ENCODE assay signal across 35 mouse cellular contexts in the genomic region with DNA sequence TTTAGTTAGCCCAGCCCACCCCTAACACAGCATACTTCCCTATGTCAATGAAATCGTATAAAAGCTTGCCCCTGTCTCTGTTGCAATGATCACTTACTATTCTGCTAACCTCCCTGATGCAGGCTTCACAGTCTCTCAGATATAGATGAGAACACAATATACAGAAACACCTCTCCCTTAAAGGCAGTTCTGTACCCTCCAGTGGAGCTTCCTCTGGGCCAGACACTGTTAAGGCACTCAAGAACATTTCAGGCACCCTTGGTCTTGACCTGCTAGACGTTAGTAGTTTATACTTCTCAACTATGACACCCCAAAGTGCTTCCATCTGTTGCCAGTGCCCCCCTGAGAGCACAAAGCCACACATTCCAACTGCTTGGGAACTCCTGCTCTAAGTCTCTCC.
"Had no signal": no experiment of that assay in that cellular context is flagged by ENCODE, and none has a peak within 500 bp of the region (broad histone marks: within the 10 kb centered on the region; RNA-seq: fewer than 3 reads in every experiment).

No protein-coding gene starts in this region.

- H3K4me1 ChIP-seq: heart, embryonic 10.5 days; heart, embryonic 12.5 days; heart, embryonic 13.5 days; heart, embryonic 15.5 days; hindbrain, embryonic 10.5 days; hindbrain, embryonic 12.5 days; hindbrain, embryonic 13.5 days; hindbrain, embryonic 15.5 days; intestine, embryonic 15.5 days; kidney, embryonic 15.5 days had no signal

- H3K4me3 ChIP-seq: heart, embryonic 10.5 days; heart, embryonic 12.5 days; heart, embryonic 13.5 days; heart, embryonic 15.5 days; hindbrain, embryonic 10.5 days; hindbrain, embryonic 12.5 days; hindbrain, embryonic 13.5 days; hindbrain, embryonic 15.5 days; intestine, embryonic 15.5 days; kidney, embryonic 15.5 days; layer of hippocampus, adult 2 months had no signal

- H3K9ac ChIP-seq: heart, embryonic 12.5 days; heart, embryonic 13.5 days; heart, embryonic 15.5 days; hindbrain, embryonic 12.5 days; hindbrain, embryonic 13.5 days; hindbrain, embryonic 14.5 days; hindbrain, embryonic 15.5 days; intestine, embryonic 15.5 days; kidney, embryonic 15.5 days had no signal

- H3K27me3 ChIP-seq: hindbrain, embryonic 15.5 days; intestine, embryonic 15.5 days had no signal

- H3K4me2 ChIP-seq: heart, embryonic 11.5 days; heart, embryonic 12.5 days; heart, embryonic 13.5 days; heart, embryonic 15.5 days; hindbrain, embryonic 12.5 days; hindbrain, embryonic 13.5 days; hindbrain, embryonic 14.5 days; hindbrain, embryonic 15.5 days; intestine, embryonic 15.5 days; kidney, embryonic 15.5 days had no signal

- H3K36me3 ChIP-seq: heart, embryonic 10.5 days; heart, embryonic 12.5 days; heart, embryonic 13.5 days; heart, embryonic 15.5 days; hindbrain, embryonic 10.5 days; hindbrain, embryonic 12.5 days; hindbrain, embryonic 13.5 days; hindbrain, embryonic 15.5 days; intestine, embryonic 15.5 days; kidney, embryonic 15.5 days had no signal

- H3K27ac ChIP-seq: heart, embryonic 10.5 days; heart, embryonic 13.5 days; heart, embryonic 15.5 days; hindbrain, embryonic 10.5 days; hindbrain, embryonic 12.5 days; hindbrain, embryonic 13.5 days; hindbrain, embryonic 14.5 days; hindbrain, embryonic 15.5 days; hindbrain, postnatal 0 days; intestine, embryonic 15.5 days; kidney, embryonic 15.5 days; kidney, postnatal 0 days; layer of hippocampus, adult 2 months had no signal

- DNase-seq: heart, postnatal 10 days; heart, postnatal 14 days; heart, postnatal 36 days; heart, postnatal 4 days; kidney, adult 11 months; kidney, adult 18-20 months; kidney, adult 2 months; kidney, adult 8-10 months; kidney, adult 9 months; kidney, postnatal 10 days; kidney, postnatal 14 days; kidney, postnatal 25 days; kidney, postnatal 36 days; kidney, postnatal 4 days; layer of hippocampus, adult 9-11 months; layer of hippocampus, postnatal 36 days had no signal

- H3K9me3 ChIP-seq: heart, embryonic 10.5 days; heart, embryonic 12.5 days; heart, embryonic 15.5 days; hindbrain, embryonic 10.5 days; hindbrain, embryonic 12.5 days; hindbrain, embryonic 13.5 days; hindbrain, embryonic 15.5 days; intestine, embryonic 15.5 days; kidney, embryonic 15.5 days had no signal

- ATAC-seq: hindbrain, embryonic 16.5 days; hindbrain, postnatal 0 days; inflammation-experienced regulatory T-cells, adult 6 months; intestine, embryonic 15.5 days; intestine, embryonic 16.5 days; intestine, postnatal 0 days had no signal
